1 mouse cellular context compared by ENCODE assay signal in the genomic region with DNA sequence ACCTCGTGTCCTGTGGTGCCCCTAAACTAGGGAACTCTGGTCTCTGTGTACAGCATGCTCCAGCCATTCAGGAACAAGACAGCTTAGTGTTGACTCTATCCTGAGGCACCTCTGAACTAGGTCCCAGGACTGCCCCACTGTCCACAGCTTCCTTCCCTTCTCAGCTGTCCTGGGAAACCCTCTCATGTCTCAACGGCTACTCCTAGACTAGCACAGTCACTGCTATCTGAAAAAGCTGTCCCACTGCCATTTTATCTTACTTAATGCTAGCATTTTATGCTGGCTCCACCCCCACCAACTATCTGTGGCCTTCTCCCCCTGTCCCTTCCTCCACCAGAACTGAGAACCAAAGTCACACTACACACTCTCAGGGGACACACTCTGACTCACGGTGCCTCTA.
TF ChIP-seq lines count a peak whose summit lies in the region.

No protein-coding gene starts in this region.

TF ChIP-seq in MEL, 35 proteins besides CTCF, POLR2A, EP300 and RAD21 (continued from another document):
- TF ChIP-seq CHD1 (IDR thresholded peaks at IDR 0.05; ENCODE audit: low read depth, low read length) (0 out of 2 replicates have a peak, but pooled peaks have one; percentile 73), CHD2 (IDR thresholded peaks at IDR 0.05; ENCODE audit: low read length) (no peak), SMC3 (IDR thresholded peaks at IDR 0.05; ENCODE audit: low read depth, low read length) (no peak), ZMIZ1 (IDR thresholded peaks at IDR 0.05; ENCODE audit: low read depth, low read length) (no peak), MAFK (IDR thresholded peaks at IDR 0.05; ENCODE audit: borderline replicate concordance, low read depth, low read length) (no peak), MYC (IDR thresholded peaks at IDR 0.05; ENCODE audit: low read depth, low read length) (peak; percentile 80), TBP (IDR thresholded peaks at IDR 0.05; ENCODE audit: low read depth, low read length) (peak; percentile 72; the same call in 1 of the 2 replicates)
